Mouse (Mus musculus) heart, postnatal 0 days (tissue): ENCODE measurements around the gene Dot1l.

ENCODE experiments used
- CTCF ChIP-seq: IDR thresholded peaks from 2 replicates; pipeline ENCODE4 v1.5.1; 2016; ENCODE audit warnings: antibody characterized with exemption, control low read depth, low read depth
- EP300 ChIP-seq: IDR thresholded peaks from 2 replicates; pipeline ENCODE4 v1.6.1; 2016; ENCODE audit warnings: antibody characterized with exemption, low read depth

DNA sequence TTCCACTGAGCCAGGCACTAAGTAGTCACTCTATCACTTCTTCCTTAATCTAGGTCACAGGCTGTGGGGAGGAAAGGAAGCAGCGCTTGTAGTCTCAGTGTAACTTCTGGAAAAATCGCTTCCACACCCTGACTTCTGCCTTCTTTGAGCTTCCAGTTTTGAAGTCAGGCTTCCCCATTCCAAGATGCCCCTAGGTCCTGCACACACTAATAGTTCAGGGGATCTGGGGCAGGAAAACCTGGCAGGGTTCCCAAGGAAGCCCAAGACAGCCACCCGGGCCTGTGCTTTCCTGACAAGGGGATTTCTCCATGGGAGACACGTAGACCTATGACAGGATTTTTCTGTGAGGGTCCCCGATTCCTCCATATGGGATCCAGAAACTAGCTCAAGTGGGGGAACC, 13.9 kb upstream of the Dot1l start:
- TF ChIP-seq CTCF, result no peak
- no peak for TF ChIP-seq EP300
